Mouse (Mus musculus) cerebellum, postnatal 25 days (tissue): Measurements from ENCODE around the gene Trmu.
A peak's percentile ranks its signal among the peaks of the same experiment; 100 is the strongest.

ENCODE experiments used
- DNase-seq, 2 experiments: peaks; one replicate each; pipeline ENCODE4 v3.0.0; 2021; ENCODE audit warnings: mixed read lengths in 2 of 2

The Trmu gene

DNA sequence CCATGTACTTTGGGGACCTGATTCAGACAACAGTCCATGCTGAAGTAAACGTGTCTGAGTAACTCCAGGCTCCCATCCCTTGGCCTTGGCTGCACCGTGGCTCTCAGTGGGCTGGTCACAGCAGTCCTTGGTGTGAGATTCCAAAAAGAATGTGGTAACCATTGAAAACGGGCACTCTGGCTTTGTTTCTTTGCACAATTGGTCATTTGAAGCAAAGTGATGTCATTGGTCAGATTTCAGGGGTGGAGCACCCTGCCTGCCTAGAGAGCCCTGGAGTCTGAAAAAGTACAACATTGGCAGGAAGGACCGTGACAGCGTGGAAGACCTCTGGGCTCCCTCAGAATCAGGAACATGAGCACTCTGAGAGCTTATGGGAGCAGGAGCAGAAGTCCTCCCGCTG is 20.3 kb downstream of the Trmu start:
- no peak for DNase-seq

DNA sequence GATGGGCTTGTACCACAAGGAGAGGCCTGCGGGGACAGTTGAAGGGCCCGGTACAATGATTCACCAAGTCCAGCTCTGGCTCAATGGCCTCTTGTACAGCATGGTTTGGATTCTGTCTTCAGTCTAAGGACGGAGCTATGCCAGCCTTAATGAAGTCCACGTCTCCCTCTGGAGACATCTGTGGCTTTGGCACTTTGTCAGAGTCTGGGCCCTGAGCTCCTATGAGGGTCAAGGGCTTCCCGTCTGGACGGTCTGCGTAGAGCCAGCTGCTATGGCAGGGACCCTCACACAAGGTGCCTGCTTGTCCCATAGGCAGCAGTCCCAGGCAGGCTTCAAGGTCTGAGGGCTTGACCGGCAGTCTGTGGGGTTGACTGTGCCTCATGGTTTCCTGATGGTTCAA is 21.2 kb downstream of the Trmu start:
- DNase-seq, result no peak

DNA sequence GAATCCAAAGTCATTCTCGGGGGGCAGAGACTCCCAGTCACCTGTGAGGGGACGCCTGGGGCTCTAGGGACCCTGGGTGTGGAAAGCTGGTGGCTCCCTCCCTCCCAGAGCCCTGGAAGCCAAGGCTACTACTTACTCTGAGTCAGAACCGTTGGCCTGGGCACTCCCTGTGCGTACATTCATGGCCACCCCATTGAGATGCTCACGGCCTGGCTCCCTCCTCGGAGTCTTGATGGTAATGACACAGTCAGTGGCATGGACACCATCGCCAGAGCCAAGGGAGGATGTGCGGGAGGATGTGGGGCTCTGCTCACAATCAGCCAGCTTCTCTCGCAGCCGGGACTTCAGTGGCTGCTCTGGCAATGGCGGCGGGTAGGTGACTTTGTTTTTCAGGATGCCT is 21.7 kb downstream of the Trmu start:
- DNase-seq, result no peak

DNA sequence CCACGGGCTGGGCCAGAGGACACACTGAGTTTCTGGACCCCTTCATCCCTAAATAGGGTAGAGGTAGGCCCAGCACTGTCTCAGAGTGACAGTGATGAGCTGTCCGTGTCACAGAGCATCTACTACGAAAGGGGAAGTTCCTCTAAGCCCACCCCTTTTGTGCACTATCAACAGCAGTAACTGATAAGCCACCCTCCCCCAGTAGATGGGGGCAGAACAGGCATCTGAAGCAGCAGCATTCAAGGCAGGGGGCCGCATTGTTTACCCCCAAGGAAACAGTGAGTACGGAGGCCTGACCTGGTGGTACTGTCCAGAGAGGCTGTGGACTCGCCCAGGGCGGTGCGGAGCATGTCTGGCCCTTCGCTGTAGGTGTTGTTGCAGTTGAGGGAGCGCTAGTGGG is 23.4 kb downstream of the Trmu start:
- DNase-seq, result no peak

DNA sequence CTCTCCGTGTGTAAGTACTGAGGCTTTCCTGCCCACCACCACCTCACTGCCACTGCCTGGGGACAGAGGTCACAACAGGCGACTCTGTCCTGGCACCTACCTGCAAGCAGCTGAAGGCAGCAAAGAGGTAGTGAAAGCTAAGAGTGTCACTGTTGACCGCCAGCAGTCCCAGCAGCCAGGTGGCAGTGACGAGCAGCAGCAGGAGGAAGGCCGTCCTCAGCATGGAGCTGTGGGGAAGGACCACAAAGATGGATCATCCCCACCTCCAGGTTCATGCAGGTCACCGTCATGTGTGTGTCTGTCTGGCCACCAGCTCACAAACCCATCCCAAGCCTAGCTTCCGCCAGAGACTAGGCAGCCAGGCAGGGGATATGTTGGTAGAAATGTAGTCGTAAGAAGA is 24.7 kb downstream of the Trmu start:
- peak in 1 of 2 experiments; percentile 46 for DNase-seq

DNA sequence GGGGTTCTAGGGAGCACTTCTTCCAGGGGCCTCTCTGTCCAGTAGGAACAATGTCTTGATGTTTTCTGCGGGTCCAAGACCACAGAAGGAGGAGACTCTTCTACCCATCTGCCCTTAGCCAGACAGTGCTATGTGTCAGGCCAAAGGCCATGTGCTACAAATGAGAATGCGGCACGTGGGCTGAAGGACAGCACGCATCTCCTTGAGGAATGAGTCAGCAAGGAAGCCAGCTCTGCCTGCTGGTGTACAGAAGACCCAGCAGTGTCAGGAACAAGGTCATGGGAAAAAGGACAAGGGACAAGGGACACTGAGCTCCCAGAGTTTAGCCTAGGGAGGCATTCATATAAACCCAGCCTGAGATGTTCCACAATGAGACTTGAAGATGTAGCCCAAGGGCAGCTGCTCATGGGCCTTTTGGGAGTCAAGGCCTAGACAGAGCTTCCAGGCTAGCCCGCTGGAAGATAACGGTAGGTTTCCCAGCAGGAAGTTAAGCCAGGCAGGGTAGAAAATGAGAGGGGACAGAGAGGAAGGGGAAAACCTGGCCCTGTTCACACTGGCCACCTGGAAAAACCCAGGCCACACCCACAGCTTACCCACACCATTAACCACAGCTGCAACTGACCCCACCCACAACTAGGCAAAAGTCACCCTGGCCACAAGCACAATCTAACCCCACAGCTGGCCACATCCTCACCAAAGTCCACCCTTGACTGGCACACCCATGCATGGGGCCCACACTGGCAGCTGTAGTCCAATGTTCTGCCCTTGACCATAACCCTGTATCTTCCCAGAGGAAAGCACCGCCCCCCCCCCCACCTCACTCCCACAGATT is 29.8 kb downstream of the Trmu start:
- DNase-seq, result no peak

GRCm38 (mm10) chr15:85909492-85909829 is 30.3 kb downstream of the Trmu start:
- no peak for DNase-seq

DNA sequence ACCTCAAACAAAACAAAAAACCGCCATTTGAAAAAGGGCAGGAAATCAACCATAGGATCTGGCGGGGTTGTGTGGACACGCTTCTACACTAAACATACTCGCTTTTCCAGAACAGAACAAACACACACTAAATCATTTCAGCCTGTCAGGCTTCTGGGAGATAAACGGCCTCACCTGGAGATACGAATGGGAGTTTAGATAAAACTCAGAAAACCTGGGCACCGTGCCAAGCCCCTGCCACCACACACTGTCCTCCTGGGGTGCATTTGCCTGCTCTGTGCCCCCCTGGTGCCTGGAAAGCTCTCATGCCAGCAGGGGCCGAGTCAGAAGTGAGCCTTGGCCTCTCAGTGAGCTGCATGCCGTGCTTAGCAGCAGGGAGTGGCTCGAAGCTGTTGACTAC is 30.8 kb downstream of the Trmu start:
- DNase-seq, result peak in 1 of 2 experiments; percentile 14

DNA sequence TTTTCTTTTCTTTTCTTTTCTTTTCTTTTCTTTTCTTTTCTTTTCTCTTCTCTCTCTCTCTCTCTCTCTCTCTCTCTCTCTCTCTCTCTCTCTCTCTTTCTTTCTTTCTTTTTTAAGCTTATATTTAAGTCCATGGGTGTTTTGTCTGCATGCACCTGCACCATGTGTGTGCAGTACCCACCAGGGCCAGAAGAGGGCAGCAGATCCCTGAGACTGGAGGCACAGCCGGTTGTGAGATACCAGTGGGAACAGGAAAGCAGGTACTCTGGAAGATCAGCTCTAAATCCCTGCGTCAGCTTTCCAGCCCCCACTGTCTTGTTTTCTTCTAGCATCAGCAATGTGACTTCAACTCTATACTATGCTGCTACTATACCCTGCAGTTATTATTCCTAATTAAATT is 34.5 kb downstream of the Trmu start:
- DNase-seq, result peak; percentile 64 to 76

DNA sequence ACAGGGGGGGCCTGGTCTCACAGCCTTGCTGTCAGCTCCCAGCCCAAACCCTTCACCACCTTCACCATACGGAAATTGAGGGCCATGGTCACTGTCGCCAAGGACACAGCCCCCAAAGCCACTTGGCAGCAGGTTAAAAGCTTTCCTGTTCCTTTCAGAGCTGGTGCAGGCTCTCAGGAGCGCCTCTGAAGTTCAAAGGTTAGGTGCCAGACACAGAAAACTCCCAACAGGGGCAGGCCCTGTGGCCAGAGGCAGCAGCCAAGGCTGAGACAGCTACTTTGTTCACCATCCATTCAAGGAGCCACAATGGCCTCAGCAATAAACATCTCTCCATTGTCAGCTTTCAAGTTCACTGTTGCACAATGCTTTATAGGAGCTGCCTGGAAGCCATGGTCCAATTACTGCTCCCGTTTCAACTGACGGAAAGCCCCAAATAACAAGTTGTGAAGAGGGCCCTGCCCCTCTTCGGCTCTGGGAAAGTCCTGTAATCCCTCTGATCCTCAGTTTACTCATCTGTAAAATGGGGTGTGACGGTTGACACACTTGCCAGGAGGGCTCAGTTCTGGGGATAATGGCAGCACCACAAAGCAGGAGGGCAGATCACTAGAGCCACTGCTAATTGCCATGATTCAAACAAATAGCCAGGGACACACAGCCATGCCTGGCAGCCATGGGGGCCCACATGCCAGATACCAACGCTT is 40.2 kb downstream of the Trmu start:
- DNase-seq, result no peak

DNA sequence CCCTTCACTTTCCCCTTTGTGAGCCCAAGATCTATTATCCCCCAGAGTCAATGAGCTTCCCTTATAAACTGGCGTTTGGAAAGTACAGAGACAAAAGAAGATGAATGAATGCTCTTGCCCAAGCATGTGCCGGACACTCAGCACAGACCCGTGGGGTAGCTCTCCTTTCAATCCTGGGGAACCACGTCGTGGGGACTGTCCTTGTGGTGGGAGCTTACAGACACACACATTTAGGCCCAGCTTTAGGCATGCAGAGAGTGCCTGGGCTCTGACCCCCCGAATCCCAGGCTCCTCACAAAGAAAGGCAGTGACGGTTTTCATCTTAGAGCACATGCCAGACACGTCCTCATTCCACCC is 40.8 kb downstream of the Trmu start:
- no peak for DNase-seq

GRCm38 (mm10) chr15:85921855-85922254 is 42.7 kb downstream of the Trmu start:
- DNase-seq, result no peak

DNA sequence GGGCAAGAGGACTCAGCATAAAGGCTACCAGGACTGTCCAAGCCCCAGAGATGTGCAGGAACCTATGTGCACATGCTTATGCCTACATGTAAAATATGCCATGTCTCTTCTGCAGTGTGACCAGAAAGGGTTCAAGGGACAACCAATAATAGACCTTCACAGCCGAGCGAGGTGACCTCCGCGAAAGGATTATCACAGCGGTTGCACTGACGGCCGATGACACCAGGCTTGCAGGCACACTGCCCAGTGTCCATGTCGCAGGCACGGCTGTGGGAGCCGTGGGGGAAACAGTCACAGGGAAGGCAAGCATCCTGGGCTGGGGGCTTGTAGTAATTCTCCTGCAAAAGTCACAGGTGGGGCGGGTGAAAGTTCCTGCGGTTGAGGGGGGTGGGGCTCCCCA is 49.0 kb downstream of the Trmu start:
- DNase-seq, result peak in 1 of 2 experiments; percentile 21

GRCm38 (mm10) chr15:85935627-85936049 is 56.5 kb downstream of the Trmu start:
- DNase-seq, result no peak
